Mouse (Mus musculus) midbrain, embryonic 12.5 days (tissue): ENCODE results near the gene Mns1. TPM values are rescaled to one million over a fixed set of nuclear protein-coding genes. Genes with fewer than 3 reads are reported as not detected.
"Not testable (repeated sequence)": the region's sequence is repeated elsewhere in the genome, so short reads cannot be mapped to it uniquely, and the experiment has no call there.

Experiments used
- ATAC-seq: fragments of 200-750 bp; cut with Nextera tagmentation; 2 replicates; pipeline ENCODE4 v1.8.0; 2017; ENCODE audit warnings: low read depth, moderate TSS enrichment, moderate library complexity; ENCODE audit not compliant: low FRiP score
- H3K27ac ChIP-seq: fragments of 300-500 bp; sonication (generic); replicated peaks from 2 replicates; pipeline ENCODE4 v1.5.1; 2016; ENCODE audit warnings: mild to moderate bottlenecking
- H3K27me3 ChIP-seq: fragments of 300-500 bp; sonication (generic); 2 replicates; pipeline ENCODE4 v1.6.1; 2016; ENCODE audit warnings: mild to moderate bottlenecking
- H3K36me3 ChIP-seq: fragments of 300-500 bp; sonication (generic); 2 replicates; pipeline ENCODE4 v1.6.1; 2016
- H3K4me1 ChIP-seq: fragments of 300-500 bp; sonication (generic); 2 replicates; pipeline ENCODE4 v1.6.1; 2016
- H3K4me2 ChIP-seq: fragments of 300-500 bp; sonication (generic); replicated peaks from 2 replicates; pipeline ENCODE4 v1.6.1; 2016; ENCODE audit warnings: mild to moderate bottlenecking, moderate library complexity
- H3K4me3 ChIP-seq: fragments of 300-500 bp; sonication (generic); 2 replicates; pipeline ENCODE4 v1.5.1; 2016; ENCODE audit warnings: mild to moderate bottlenecking
- H3K9ac ChIP-seq: fragments of 300-500 bp; sonication (generic); replicated peaks from 2 replicates; pipeline ENCODE4 v1.6.1; 2016; ENCODE audit warnings: mild to moderate bottlenecking, moderate library complexity
- H3K9me3 ChIP-seq: fragments of 300-500 bp; sonication (generic); 2 replicates; pipeline ENCODE4 v1.6.1; 2016; ENCODE audit warnings: mild to moderate bottlenecking
- WGBS: fragments of 180-500 bp; shearing (Covaris S2); methylation state at CpG from one replicate; pipeline ENCODE4 v1.1.7; 2016; 5-methylcytosine and 5-hydroxymethylcytosine counted together
- polyA plus RNA-seq: library from polyadenylated mRNA; unstranded; fragments of >200 nt; fragmentation: Nextera tagmentation; extraction: Ambion mirVana; gene quantifications from 2 replicates; pipeline ENCODE4 v1.2.1, GENCODE M21; 2016

The Mns1 gene
- 38.0 and 40.0 TPM in 2 replicates for polyA plus RNA-seq

GRCm38 (mm10) chr9:72437822-72438701 is at the start of gene Mns1:
Mns1 (plus strand) TSS chr9:72438011.
- H3K27ac ChIP-seq, result peak within 1 kb of the TSS; percentile 73
- no peaks in the 10 kb centered on the region for H3K27me3 ChIP-seq
- H3K36me3 ChIP-seq, result no peaks in the 10 kb centered on the region
- ATAC-seq, result peak; percentile 100
- H3K4me3 ChIP-seq, result peak within 1 kb of the TSS; percentile 57
- peak within 1 kb of the TSS; percentile 46 for H3K9ac ChIP-seq
- 1% methylated on average over 43 of the region's 43 CpGs for WGBS
- H3K4me1 ChIP-seq, result peaks cover 11% of the 10 kb centered on the region
- peak within 1 kb of the TSS; percentile 92 for H3K4me2 ChIP-seq
- H3K9me3 ChIP-seq, result no peaks in the 10 kb centered on the region

GRCm38 (mm10) chr9:72388934-72389333 is 48.9 kb upstream of the Mns1 start:
- no peak overlapping the region for H3K27ac ChIP-seq
- H3K27me3 ChIP-seq, result no peaks in the 10 kb centered on the region
- no peaks in the 10 kb centered on the region for H3K9me3 ChIP-seq
- H3K4me2 ChIP-seq, result no peak overlapping the region
- ATAC-seq, result no peak
- H3K4me3 ChIP-seq, result no peak overlapping the region
- peaks cover 6% of the 10 kb centered on the region; the same call in 1 of the 2 replicates for H3K4me1 ChIP-seq
- no peaks in the 10 kb centered on the region for H3K36me3 ChIP-seq
- 92% methylated on average over 4 of the region's 4 CpGs for WGBS
- no peak overlapping the region for H3K9ac ChIP-seq

- Histone ChIP-seq H3K9ac (no peak overlapping the region), H3K4me2 (no peak overlapping the region), H3K27me3 (no peaks in the 10 kb centered on the region), H3K27ac (no peak overlapping the region), H3K36me3 (no peaks in the 10 kb centered on the region), H3K9me3 (no peaks in the 10 kb centered on the region), H3K4me3 (no peak overlapping the region), H3K4me1 (peaks cover 6% of the 10 kb centered on the region; the same call in 1 of the 2 replicates)
- no peak for ATAC-seq
- 71% methylated on average over 14 of the region's 14 CpGs for WGBS
These were observed 48.3 kb upstream of the Mns1 start for GRCm38 (mm10) chr9:72389431-72390002.

GRCm38 (mm10) chr9:72390321-72391077 is 47.3 kb upstream of the Mns1 start:
- Histone ChIP-seq H3K9ac (no peak overlapping the region), H3K36me3 (no peaks in the 10 kb centered on the region), H3K9me3 (no peaks in the 10 kb centered on the region), H3K27me3 (no peaks in the 10 kb centered on the region), H3K27ac (no peak overlapping the region), H3K4me1 (peaks cover 10% of the 10 kb centered on the region), H3K4me2 (no peak overlapping the region), H3K4me3 (no peak overlapping the region)
- ATAC-seq, result no peak
- WGBS, result 88% methylated on average over 12 of the region's 12 CpGs

GRCm38 (mm10) chr9:72392686-72393085 is 45.1 kb upstream of the Mns1 start:
- Histone ChIP-seq H3K4me1 (peaks cover 10% of the 10 kb centered on the region), H3K27ac (no peak overlapping the region), H3K9ac (no peak overlapping the region), H3K36me3 (no peaks in the 10 kb centered on the region), H3K4me3 (no peak overlapping the region), H3K27me3 (no peaks in the 10 kb centered on the region), H3K4me2 (no peak overlapping the region), H3K9me3 (no peaks in the 10 kb centered on the region)
- WGBS, result 88% methylated on average over 7 of the region's 7 CpGs
- no peak for ATAC-seq

GRCm38 (mm10) chr9:72393238-72393637 is 44.6 kb upstream of the Mns1 start:
- WGBS, result 75% methylated on average over 15 of the region's 15 CpGs
- peaks cover 10% of the 10 kb centered on the region for H3K4me1 ChIP-seq

GRCm38 (mm10) chr9:72393869-72394341 is 43.9 kb upstream of the Mns1 start:
- ATAC-seq, result no peak
- H3K36me3 ChIP-seq, result no peaks in the 10 kb centered on the region
- H3K4me3 ChIP-seq, result no peak overlapping the region
- H3K9ac ChIP-seq, result no peak overlapping the region
- no peaks in the 10 kb centered on the region for H3K9me3 ChIP-seq
- WGBS, result 60% methylated on average over 8 of the region's 8 CpGs
- H3K27me3 ChIP-seq, result no peaks in the 10 kb centered on the region
- peaks cover 10% of the 10 kb centered on the region for H3K4me1 ChIP-seq
- H3K27ac ChIP-seq, result no peak overlapping the region
- H3K4me2 ChIP-seq, result no peak overlapping the region

More at GRCm38 (mm10) chr9:72393238-72393637, 44.6 kb upstream of the Mns1 start:
- Histone ChIP-seq H3K27ac (no peak overlapping the region), H3K4me2 (no peak overlapping the region), H3K9ac (no peak overlapping the region), H3K27me3 (no peaks in the 10 kb centered on the region), H3K36me3 (no peaks in the 10 kb centered on the region), H3K9me3 (no peaks in the 10 kb centered on the region), H3K4me3 (no peak overlapping the region)
- no peak for ATAC-seq

- ATAC-seq, result no peak
- no peak overlapping the region for H3K4me2 ChIP-seq
- no peak overlapping the region for H3K9ac ChIP-seq
- no peaks in the 10 kb centered on the region for H3K27me3 ChIP-seq
- 31% methylated on average over 4 of the region's 4 CpGs for WGBS
- peaks cover 2% of the 10 kb centered on the region; the same call in 1 of the 2 replicates for H3K4me1 ChIP-seq
- no peaks in the 10 kb centered on the region for H3K36me3 ChIP-seq
- H3K27ac ChIP-seq, result no peak overlapping the region
- no peaks in the 10 kb centered on the region for H3K9me3 ChIP-seq
- no peak overlapping the region for H3K4me3 ChIP-seq
These were observed 37.7 kb upstream of the Mns1 start for GRCm38 (mm10) chr9:72400121-72400520.

- WGBS, result 67% methylated on average over 4 of the region's 4 CpGs
- not testable (repeated sequence) for H3K4me3 ChIP-seq, H3K27me3 ChIP-seq, H3K36me3 ChIP-seq, H3K27ac ChIP-seq, H3K4me1 ChIP-seq, H3K4me2 ChIP-seq, H3K9ac ChIP-seq, ATAC-seq, H3K9me3 ChIP-seq
These were observed 36.0 kb upstream of the Mns1 start for GRCm38 (mm10) chr9:72401769-72402168.

- no peaks in the 10 kb centered on the region for H3K4me1 ChIP-seq
- H3K36me3 ChIP-seq, result no peaks in the 10 kb centered on the region
- ATAC-seq, result no peak
- H3K4me2 ChIP-seq, result no peak overlapping the region
- no peak overlapping the region for H3K9ac ChIP-seq
- no peaks in the 10 kb centered on the region for H3K9me3 ChIP-seq
- H3K27me3 ChIP-seq, result 0 out of 2 replicates have a peak, but pooled peaks cover 3% of the 10 kb centered on the region
- 82% methylated on average over 6 of the region's 6 CpGs for WGBS
- no peak overlapping the region for H3K27ac ChIP-seq
- H3K4me3 ChIP-seq, result no peak overlapping the region
These were observed 34.4 kb upstream of the Mns1 start for GRCm38 (mm10) chr9:72403421-72403820.

- Histone ChIP-seq H3K9me3 (no peaks in the 10 kb centered on the region), H3K36me3 (no peaks in the 10 kb centered on the region), H3K27ac (no peak overlapping the region), H3K4me1 (0 out of 2 replicates have a peak, but pooled peaks cover 4% of the 10 kb centered on the region), H3K4me3 (no peak overlapping the region), H3K4me2 (no peak overlapping the region), H3K9ac (no peak overlapping the region), H3K27me3 (0 out of 2 replicates have a peak, but pooled peaks cover 3% of the 10 kb centered on the region)
- ATAC-seq, result no peak
- 87% methylated on average over 8 of the region's 8 CpGs for WGBS
These were observed 33.4 kb upstream of the Mns1 start for GRCm38 (mm10) chr9:72404446-72404845.
